Mouse (Mus musculus) E14TG2a.4 (cell line): ENCODE measurements around the gene Fam229b.

Source experiments
- H3K27me3 ChIP-seq: 2 replicates; pipeline ENCODE4 v1.6.1; 2014; ENCODE audit warnings: low read length, control low read depth; ENCODE audit not compliant: insufficient read depth
- H3K36me3 ChIP-seq: 2 replicates; pipeline ENCODE4 v1.6.1; 2014; ENCODE audit warnings: low read length, control low read depth; ENCODE audit not compliant: insufficient read depth
- H3K4me1 ChIP-seq: replicated peaks from 2 replicates; pipeline ENCODE4 v1.6.1; 2014; ENCODE audit warnings: low read depth, low read length, control low read depth
- H3K4me3 ChIP-seq: replicated peaks from 2 replicates; pipeline ENCODE4 v1.5.1; 2014; ENCODE audit warnings: mild to moderate bottlenecking, low read length
- H3K9me3 ChIP-seq: 2 replicates; pipeline ENCODE4 v1.6.1; 2014; ENCODE audit warnings: low read length, control low read depth
- CTCF ChIP-seq: conservative IDR thresholded peaks from 2 replicates; pipeline ENCODE4 v1.5.1; 2014; ENCODE audit warnings: low read length
- NANOG ChIP-seq: IDR thresholded peaks from 2 replicates; pipeline ENCODE4 v1.6.1; 2014; ENCODE audit warnings: borderline replicate concordance, low read length, mixed read lengths
- POU5F1 ChIP-seq: IDR thresholded peaks from 2 replicates; pipeline ENCODE4 v1.6.1; 2014; ENCODE audit warnings: low read length, borderline replicate concordance

Gene Fam229b

GRCm38 (mm10) chr10:39106413-39106812 lies 27.3 kb downstream of the Fam229b start:
- peaks cover 48% of the 10 kb centered on the region for H3K4me1 ChIP-seq
- TF ChIP-seq CTCF (no peak), NANOG (no peak), POU5F1 (no peak)
- no peaks in the 10 kb centered on the region for H3K27me3 ChIP-seq
- no peak overlapping the region for H3K4me3 ChIP-seq
- no peaks in the 10 kb centered on the region for H3K9me3 ChIP-seq
- H3K36me3 ChIP-seq: no peaks in the 10 kb centered on the region

- H3K4me1 ChIP-seq: peaks cover 43% of the 10 kb centered on the region
- no peak overlapping the region for H3K4me3 ChIP-seq
- H3K36me3 ChIP-seq: no peaks in the 10 kb centered on the region
- H3K9me3 ChIP-seq: 0 out of 2 replicates have a peak, but pooled peaks cover 6% of the 10 kb centered on the region
- no peak for TF ChIP-seq POU5F1
- TF ChIP-seq CTCF: no peak
- TF ChIP-seq NANOG: no peak
- H3K27me3 ChIP-seq: no peaks in the 10 kb centered on the region
Measured at GRCm38 (mm10) chr10:39104803-39105449, 28.8 kb downstream of the Fam229b start.

GRCm38 (mm10) chr10:39098746-39099145 lies 35.0 kb downstream of the Fam229b start:
- Histone ChIP-seq H3K36me3 (no peaks in the 10 kb centered on the region), H3K9me3 (0 out of 2 replicates have a peak, but pooled peaks cover 6% of the 10 kb centered on the region), H3K4me1 (peaks cover 5% of the 10 kb centered on the region; the same call in 1 of the 2 replicates), H3K27me3 (no peaks in the 10 kb centered on the region), H3K4me3 (no peak overlapping the region)
- no peak for TF ChIP-seq POU5F1
- no peak for TF ChIP-seq CTCF
- TF ChIP-seq NANOG: no peak

GRCm38 (mm10) chr10:39096981-39097380 lies 36.7 kb downstream of the Fam229b start:
- H3K36me3 ChIP-seq: no peaks in the 10 kb centered on the region
- 0 out of 2 replicates have a peak, but pooled peaks cover 6% of the 10 kb centered on the region for H3K9me3 ChIP-seq
- H3K27me3 ChIP-seq: no peaks in the 10 kb centered on the region
- H3K4me3 ChIP-seq: no peak overlapping the region
- TF ChIP-seq POU5F1 (no peak), NANOG (no peak), CTCF (peak; percentile 74)
- H3K4me1 ChIP-seq: no peaks in the 10 kb centered on the region; the same call in 1 of the 2 replicates

- H3K27me3 ChIP-seq: no peaks in the 10 kb centered on the region
- no peaks in the 10 kb centered on the region for H3K9me3 ChIP-seq
- no peaks in the 10 kb centered on the region for H3K36me3 ChIP-seq
- TF ChIP-seq POU5F1 (no peak), NANOG (no peak), CTCF (no peak)
- no peaks in the 10 kb centered on the region for H3K4me1 ChIP-seq
- H3K4me3 ChIP-seq: no peak overlapping the region
Measured at GRCm38 (mm10) chr10:39072048-39072447, 61.7 kb downstream of the Fam229b start.
